Mouse (Mus musculus) hindbrain, postnatal 0 days (tissue): Measurements from ENCODE around the gene Nudt3. TPM values are rescaled to one million over a fixed set of nuclear protein-coding genes. Genes with fewer than 3 reads are reported as not detected.

Source experiments
- ATAC-seq: fragments of 200-750 bp; cut with Nextera tagmentation; 2 replicates; pipeline ENCODE4 v1.8.0; 2017; ENCODE audit warnings: mild to moderate bottlenecking, moderate TSS enrichment, moderate library complexity
- DNase-seq: peaks from one replicate; pipeline ENCODE4 v3.0.0-alpha.2; 2015; ENCODE audit warnings: low spot score
- H3K27ac ChIP-seq: fragments of 300-500 bp; sonication (generic); 2 replicates; pipeline ENCODE4 v1.5.1; 2014; ENCODE audit warnings: mild to moderate bottlenecking
- H3K27me3 ChIP-seq: fragments of 300-500 bp; sonication (generic); 2 replicates; pipeline ENCODE4 v1.6.1; 2014; ENCODE audit warnings: low read length, mixed read lengths; ENCODE audit not compliant: insufficient read depth
- H3K36me3 ChIP-seq: fragments of 300-500 bp; sonication (generic); 2 replicates; pipeline ENCODE4 v1.6.1; 2014; ENCODE audit warnings: low read length, mixed read lengths; ENCODE audit not compliant: insufficient read depth
- H3K4me1 ChIP-seq: fragments of 300-500 bp; sonication (generic); 2 replicates; pipeline ENCODE4 v1.6.1; 2014; ENCODE audit warnings: antibody characterized with exemption, low read length, mixed read lengths; ENCODE audit not compliant: insufficient read depth
- H3K4me2 ChIP-seq: fragments of 300-500 bp; sonication (generic); 2 replicates; pipeline ENCODE4 v1.6.1; 2014; ENCODE audit warnings: low read depth, mild to moderate bottlenecking, low read length, moderate library complexity, mixed read lengths
- H3K4me3 ChIP-seq: fragments of 300-500 bp; sonication (generic); 2 replicates; pipeline ENCODE4 v1.5.1; 2014; ENCODE audit warnings: low read length
- H3K9ac ChIP-seq: fragments of 300-500 bp; sonication (generic); replicated peaks from 2 replicates; pipeline ENCODE4 v1.6.1; 2014; ENCODE audit warnings: mild to moderate bottlenecking, low read length, moderate library complexity, mixed read lengths
- H3K9me3 ChIP-seq: fragments of 300-500 bp; sonication (generic); 2 replicates; pipeline ENCODE4 v1.6.1; 2016; ENCODE audit warnings: low read length, mixed read lengths
- CTCF ChIP-seq: IDR thresholded peaks from 2 replicates; pipeline ENCODE4 v1.5.1; 2016; ENCODE audit warnings: antibody characterized with exemption, control low read depth, low read depth
- WGBS: fragments of 180-500 bp; shearing (Covaris S2); extraction: QIAGEN DNeasy Blood & Tissue Kit; methylation state at CpG from one replicate; pipeline ENCODE4 v1.1.7; 2014; 5-methylcytosine and 5-hydroxymethylcytosine counted together
- polyA plus RNA-seq: library from polyadenylated mRNA; unstranded; fragments of >200 nt; fragmentation: Nextera tagmentation; extraction: Ambion mirVana; gene quantifications from 2 replicates; pipeline ENCODE4 v1.2.1, GENCODE M21; 2015
- total RNA-seq: library from RNA; depleted of rRNA; stranded (reverse); fragments of >200 nt; gene quantifications from 2 replicates; pipeline ENCODE4 v1.2.3, GENCODE M21; 2014

Gene Nudt3
- total and polyA plus RNA-seq, 2 experiments from 2014 or later = 220 to 252 TPM

DNA sequence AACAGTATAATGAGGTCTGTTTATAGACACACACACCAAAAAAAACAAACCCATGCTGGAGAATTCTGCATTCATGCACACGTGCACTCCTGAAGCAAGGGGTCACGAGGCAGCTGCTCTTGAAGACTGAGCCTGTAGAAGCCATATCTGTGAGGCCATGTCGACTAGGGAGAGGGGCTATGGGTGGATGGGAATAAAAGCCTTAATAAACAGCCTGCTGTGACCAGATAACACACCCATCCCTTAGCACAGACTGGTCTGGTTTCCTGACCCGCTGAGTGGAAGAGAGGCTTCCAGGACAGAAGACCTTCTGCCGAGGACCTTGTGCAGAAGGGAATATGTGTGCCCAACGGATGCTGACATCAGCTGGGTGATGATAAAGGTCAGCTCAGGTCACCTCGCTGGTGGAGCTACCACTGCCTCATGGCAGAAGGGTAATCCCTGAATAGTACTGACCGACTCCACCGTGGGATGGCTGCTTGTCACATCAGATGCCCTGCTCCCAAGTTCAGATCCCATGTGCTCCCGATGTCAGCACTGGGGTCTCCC is 49.4 kb downstream of the Nudt3 start:
- WGBS = 83% methylated on average over 10 of the region's 10 CpGs
- Histone ChIP-seq H3K9me3 (no peaks in the 10 kb centered on the region), H3K9ac (no peak overlapping the region), H3K27me3 (no peaks in the 10 kb centered on the region), H3K4me1 (peaks cover 9% of the 10 kb centered on the region), H3K27ac (peak overlapping the region; percentile 58), H3K4me3 (no peak overlapping the region), H3K36me3 (0 out of 2 replicates have a peak, but pooled peaks cover 7% of the 10 kb centered on the region), H3K4me2 (no peak overlapping the region)
- DNase-seq (no peak), ATAC-seq (no peak)
- TF ChIP-seq CTCF = no peak

DNA sequence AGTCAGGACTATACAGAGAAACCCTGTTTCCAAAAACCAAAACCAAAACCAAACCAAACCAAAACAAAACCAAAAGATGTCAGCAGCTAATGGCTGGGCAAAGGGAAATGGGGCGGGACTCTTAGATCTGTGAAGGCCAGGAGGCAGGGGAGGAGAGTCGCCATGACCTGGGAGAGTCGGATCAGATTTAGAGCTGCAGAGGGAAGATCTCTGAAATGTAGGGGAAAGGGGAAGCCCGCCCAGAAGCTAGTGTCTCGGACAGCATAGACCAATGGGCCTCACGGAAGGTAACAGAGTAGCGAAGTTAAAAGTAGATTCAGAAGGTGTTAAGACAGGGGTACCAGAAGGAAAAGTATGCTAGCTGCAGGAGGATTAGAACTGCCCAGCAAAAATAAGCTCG is 52.0 kb downstream of the Nudt3 start:
- H3K27me3 ChIP-seq = no peaks in the 10 kb centered on the region
- no peaks in the 10 kb centered on the region for H3K9me3 ChIP-seq
- no peak for ATAC-seq
- H3K4me2 ChIP-seq = no peak overlapping the region
- H3K9ac ChIP-seq = no peak overlapping the region
- H3K4me3 ChIP-seq = no peak overlapping the region
- peaks cover 9% of the 10 kb centered on the region for H3K4me1 ChIP-seq
- peak overlapping the region; percentile 5; the same call in 1 of the 2 replicates for H3K27ac ChIP-seq
- H3K36me3 ChIP-seq = no peaks in the 10 kb centered on the region
- no peak for DNase-seq
- 78% methylated on average over 8 of the region's 8 CpGs for WGBS
- TF ChIP-seq CTCF = no peak

DNA sequence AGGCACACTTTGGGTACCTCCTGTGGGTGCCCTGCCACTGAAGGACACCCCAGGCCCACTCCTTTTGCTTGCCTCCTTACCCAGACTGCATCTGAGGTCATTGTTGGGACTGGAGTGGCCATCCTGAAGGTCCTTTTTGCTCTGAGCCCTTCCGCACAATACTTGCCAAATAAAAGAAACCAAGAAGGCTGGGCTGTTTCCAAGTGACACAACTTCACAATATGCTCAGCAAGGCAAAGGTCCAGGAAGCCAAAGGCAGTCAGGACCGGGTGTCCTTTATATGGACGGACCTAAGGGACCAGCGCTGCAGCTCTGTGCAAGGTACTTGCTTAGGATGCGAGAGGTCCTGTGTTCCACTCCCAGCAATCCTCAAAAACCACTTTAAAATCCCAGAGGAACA is 55.1 kb downstream of the Nudt3 start:
- Histone ChIP-seq H3K4me2 (no peak overlapping the region), H3K27me3 (no peaks in the 10 kb centered on the region), H3K9ac (no peak overlapping the region), H3K4me3 (no peak overlapping the region), H3K27ac (no peak overlapping the region), H3K9me3 (no peaks in the 10 kb centered on the region), H3K36me3 (no peaks in the 10 kb centered on the region), H3K4me1 (peaks cover 10% of the 10 kb centered on the region)
- no peak for TF ChIP-seq CTCF
- DNase-seq (no peak), ATAC-seq (no peak)
- 76% methylated on average over 5 of the region's 5 CpGs for WGBS

DNA sequence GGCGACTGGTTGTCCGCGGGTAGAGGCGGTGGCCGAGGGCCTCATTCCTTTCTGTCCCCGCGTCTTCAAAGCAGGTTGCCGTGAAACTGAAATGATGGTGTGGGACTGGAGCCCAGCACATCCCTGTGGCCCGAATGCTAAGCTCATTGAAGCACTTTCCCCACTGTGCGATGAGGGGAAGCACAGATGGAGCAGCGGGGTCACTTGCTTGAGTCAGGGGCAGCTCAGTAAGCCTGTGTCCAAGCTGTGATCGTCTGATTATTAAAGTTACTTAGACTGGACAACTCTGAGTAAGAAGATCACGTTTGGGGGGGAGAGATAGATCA is 57.4 kb downstream of the Nudt3 start:
- Histone ChIP-seq H3K9me3 (no peaks in the 10 kb centered on the region), H3K27ac (peak overlapping the region; percentile 83), H3K4me3 (peak overlapping the region; percentile 65), H3K27me3 (no peaks in the 10 kb centered on the region), H3K36me3 (no peaks in the 10 kb centered on the region), H3K9ac (peak overlapping the region; percentile 63), H3K4me2 (peak overlapping the region; percentile 86), H3K4me1 (peaks cover 10% of the 10 kb centered on the region)
- no peak for DNase-seq
- TF ChIP-seq CTCF = no peak
- WGBS = 0% methylated on average over 13 of the region's 13 CpGs
- ATAC-seq = no peak

DNA sequence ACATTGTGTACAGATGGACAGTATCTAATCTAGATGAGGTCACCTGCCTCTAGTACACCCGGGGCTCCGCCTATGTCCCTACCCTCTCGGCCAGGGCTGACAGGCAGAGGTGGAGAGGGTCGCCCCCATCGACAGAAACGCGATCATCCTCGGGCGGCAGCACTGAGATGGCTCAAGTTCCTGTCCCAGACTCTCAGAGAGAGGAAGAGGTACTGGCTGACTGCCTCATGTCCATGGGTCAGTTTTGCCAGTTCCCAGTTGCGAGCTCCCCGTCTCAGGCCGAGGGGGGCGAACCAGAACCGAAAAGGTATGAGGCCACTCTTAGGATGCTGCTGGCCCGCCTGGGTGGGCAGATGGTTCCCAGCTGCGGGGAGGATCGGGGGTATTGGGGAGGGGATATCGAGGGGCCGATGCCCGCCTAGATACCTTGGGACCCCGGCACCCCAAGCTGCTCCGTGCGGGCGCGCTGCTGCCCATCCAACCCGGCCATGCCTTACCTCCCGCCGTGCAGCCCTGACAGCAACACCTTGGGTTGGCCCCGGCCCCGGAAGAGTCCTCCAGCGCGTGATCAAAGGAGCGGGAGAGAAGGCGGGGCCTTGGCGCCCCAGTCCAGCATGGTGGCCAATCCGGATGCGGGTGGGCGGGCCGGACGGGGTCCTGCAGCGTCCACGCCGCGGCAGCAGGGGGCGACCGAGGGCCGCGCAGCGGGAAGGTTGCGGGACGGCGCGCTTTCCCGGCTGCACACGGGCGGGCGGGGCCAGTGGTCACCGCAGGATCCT is 57.9 kb downstream of the Nudt3 start, which contains the start of gene AI413582:
Gene AI413582 (minus strand): TSS at position 594 of the 779 bp plus-strand sequence.
- no peaks in the 10 kb centered on the region for H3K9me3 ChIP-seq
- no peaks in the 10 kb centered on the region for H3K27me3 ChIP-seq
- peak; percentile 95 for DNase-seq
- H3K9ac ChIP-seq = peak within 1 kb of the TSS; percentile 63
- peaks cover 10% of the 10 kb centered on the region for H3K4me1 ChIP-seq
- peak within 1 kb of the TSS; percentile 86 for H3K4me2 ChIP-seq
- peak; percentile 52 for TF ChIP-seq CTCF
- ATAC-seq = peak; percentile 93
- 0% methylated on average over 58 of the region's 58 CpGs for WGBS
- no peaks in the 10 kb centered on the region for H3K36me3 ChIP-seq
- H3K27ac ChIP-seq = peak within 1 kb of the TSS; percentile 83
- peak within 1 kb of the TSS; percentile 65 for H3K4me3 ChIP-seq

DNA sequence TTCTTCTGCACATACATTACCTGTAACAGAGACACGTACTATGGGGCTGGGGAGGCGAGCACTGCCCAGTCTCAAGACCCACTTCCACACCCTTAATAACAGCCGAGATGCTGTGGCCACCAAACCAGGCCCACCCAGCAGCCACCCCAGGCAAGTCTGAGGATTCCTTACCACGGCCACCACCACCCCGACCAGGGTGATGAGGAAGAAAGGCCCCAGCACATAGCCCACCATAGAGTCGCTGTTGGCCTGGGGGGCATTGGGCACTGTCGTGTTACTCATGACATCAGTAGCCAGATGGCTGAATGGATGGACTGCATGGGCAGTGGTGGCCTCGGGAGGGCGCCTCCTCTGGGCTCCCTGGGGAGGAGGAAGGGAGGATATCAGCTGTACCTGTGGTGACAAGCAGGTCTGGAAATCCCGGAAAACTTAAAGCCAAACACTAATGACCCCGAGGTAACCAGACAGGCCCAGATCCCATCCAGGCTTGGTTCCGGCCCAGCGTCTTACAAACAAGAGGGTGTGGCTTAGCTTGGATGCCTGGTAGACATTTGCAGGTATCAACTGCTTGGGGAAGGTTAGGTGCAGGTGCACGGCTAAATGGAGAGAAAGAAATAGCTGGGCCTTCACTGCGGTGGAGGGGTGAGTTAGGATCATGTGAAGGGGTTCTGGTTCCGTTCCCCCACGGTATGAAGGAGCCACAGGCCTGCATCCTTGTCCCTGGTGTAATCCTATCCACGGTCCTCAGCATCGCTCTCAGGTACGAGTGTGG is 58.7 kb downstream of the Nudt3 start:
- no peaks in the 10 kb centered on the region for H3K36me3 ChIP-seq
- DNase-seq = peak; percentile 50
- H3K9me3 ChIP-seq = no peaks in the 10 kb centered on the region
- H3K4me3 ChIP-seq = peak overlapping the region; percentile 65
- peak; percentile 43 for TF ChIP-seq CTCF
- peak overlapping the region; percentile 63 for H3K9ac ChIP-seq
- ATAC-seq = no peak; the same call in 1 of the 2 replicates
- H3K4me1 ChIP-seq = peaks cover 10% of the 10 kb centered on the region
- H3K27ac ChIP-seq = peak overlapping the region; percentile 83
- no peaks in the 10 kb centered on the region for H3K27me3 ChIP-seq
- H3K4me2 ChIP-seq = peak overlapping the region; percentile 86
- WGBS = 16% methylated on average over 19 of the region's 20 CpGs
